Mouse (Mus musculus): Measurements from ENCODE around the gene Stx11. TPM values are rescaled to one million over a fixed set of nuclear protein-coding genes. Genes with fewer than 3 reads are reported as not detected.
A peak's percentile ranks its signal among the peaks of the same experiment; 100 is the strongest.

Stx11 gene
- total and polyA plus RNA-seq, 3 experiments, result 13.3 to 40.0 (median 28.4) TPM

DNA sequence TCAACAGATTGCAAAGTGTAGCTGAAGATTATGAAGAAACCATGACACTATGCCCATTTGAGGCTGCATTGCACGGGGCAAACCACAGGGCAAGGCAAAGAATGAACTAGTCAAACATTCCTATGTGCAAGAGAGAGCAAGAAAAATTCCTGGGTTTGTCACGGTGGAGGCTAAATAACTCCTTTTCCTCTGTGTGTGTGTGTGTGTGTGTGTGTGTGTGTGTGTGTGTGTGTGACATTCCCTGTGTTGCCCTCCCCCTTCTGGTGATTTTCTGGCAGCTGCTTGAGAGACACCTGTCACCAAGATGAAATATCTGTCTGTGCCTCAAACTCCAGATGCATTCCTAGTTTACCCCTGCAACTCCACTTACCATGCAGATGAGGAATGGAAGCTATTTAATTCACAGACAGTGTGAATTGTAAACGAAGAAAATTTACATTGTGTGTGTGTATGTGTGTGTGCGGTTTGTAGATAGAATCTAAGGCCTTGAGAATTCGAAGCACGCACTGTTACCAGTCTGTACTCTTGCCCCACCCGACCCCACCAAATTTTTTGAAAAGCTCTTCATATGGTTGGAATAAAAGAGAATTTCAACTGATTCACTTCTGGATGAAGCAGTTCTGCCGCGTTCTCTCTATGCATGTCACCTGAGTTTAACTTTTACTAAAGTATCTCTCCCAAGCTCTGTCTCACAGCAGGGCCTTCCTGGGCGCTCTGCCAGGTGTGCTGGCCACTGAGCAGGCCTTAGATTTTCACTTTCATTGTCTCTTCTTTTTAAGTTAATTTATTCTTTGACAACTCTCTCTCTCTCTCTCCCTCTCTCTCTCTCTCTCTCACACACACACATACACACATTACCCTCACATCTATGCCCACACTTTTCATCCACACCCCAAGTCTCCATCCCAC is 32.4 kb downstream of the Stx11 start:
- peaks cover 57% of the 10 kb centered on the region for H3K4me1 ChIP-seq (ENCODE audit: insufficient read depth, low read depth, low read length)
- no peak overlapping the region for H3K4me3 ChIP-seq (ENCODE audit: low read depth, low read length)
- H3K27me3 ChIP-seq (ENCODE audit: insufficient read depth, low read length), result no peaks in the 10 kb centered on the region
- no peaks in the 10 kb centered on the region for H3K36me3 ChIP-seq (replicated peaks)
- no peak for ATAC-seq (ENCODE audit: extremely low read depth, insufficient number of reproducible peaks, low FRiP score, poor library complexity, severe bottlenecking)
- TF ChIP-seq GATA2 (IDR thresholded peaks at IDR 0.05; ENCODE audit: borderline replicate concordance, low read depth, low read length) (no peak), GATA1 (IDR thresholded peaks at IDR 0.05; ENCODE audit: borderline replicate concordance, low read length) (no peak), TAL1 (conservative IDR thresholded peaks at IDR 0.05; ENCODE audit: low read depth, low read length) (no peak), POLR2AphosphoS5 (IDR thresholded peaks at IDR 0.05; ENCODE audit: insufficient replicate concordance, low read depth, low read length) (no peak), CTCF (IDR thresholded peaks at IDR 0.05; ENCODE audit: low read depth, low read length) (no peak)
- no peak for DNase-seq (ENCODE audit: low spot score)
- H3K9me3 ChIP-seq (replicated peaks), result no peaks in the 10 kb centered on the region

DNA sequence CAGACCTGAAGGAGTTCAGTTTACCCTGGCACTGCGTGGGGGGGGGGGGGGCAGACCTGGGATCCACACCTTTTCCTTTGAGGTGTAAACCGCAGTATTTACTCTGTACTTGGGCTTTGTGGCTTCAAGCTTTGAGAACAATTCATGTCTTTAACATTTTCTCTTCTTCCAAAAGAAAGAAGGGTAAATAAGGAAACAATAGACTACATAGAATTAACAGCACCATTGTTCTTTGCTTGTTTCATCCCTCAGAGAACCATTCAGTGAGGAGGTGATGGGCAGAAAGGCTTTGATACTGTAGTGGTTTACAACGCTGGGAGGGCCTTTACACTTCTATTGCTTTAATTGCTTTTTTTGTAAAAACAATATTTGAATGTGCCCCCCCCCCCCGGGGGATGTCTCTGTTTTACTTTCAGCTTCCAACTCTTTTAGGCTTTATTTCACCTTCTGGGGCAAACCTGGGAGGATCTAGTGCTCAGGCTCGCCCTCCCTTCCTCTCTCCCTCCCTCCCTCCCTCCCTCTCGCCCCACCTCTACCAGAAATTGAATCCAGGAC is 33.7 kb downstream of the Stx11 start:
- ATAC-seq (ENCODE audit: extremely low read depth, insufficient number of reproducible peaks, low FRiP score, poor library complexity, severe bottlenecking) (no peak), DNase-seq (ENCODE audit: low spot score) (no peak)
- H3K4me1 ChIP-seq (ENCODE audit: insufficient read depth, low read depth, low read length), result peaks cover 49% of the 10 kb centered on the region
- no peaks in the 10 kb centered on the region for H3K36me3 ChIP-seq (replicated peaks)
- H3K9me3 ChIP-seq (replicated peaks), result no peaks in the 10 kb centered on the region
- H3K27me3 ChIP-seq (ENCODE audit: insufficient read depth, low read length), result no peaks in the 10 kb centered on the region
- TF ChIP-seq TAL1 (conservative IDR thresholded peaks at IDR 0.05; ENCODE audit: low read depth, low read length), result no peak
- TF ChIP-seq POLR2AphosphoS5 (IDR thresholded peaks at IDR 0.05; ENCODE audit: insufficient replicate concordance, low read depth, low read length), result no peak
- H3K4me3 ChIP-seq (ENCODE audit: low read depth, low read length), result no peak overlapping the region

DNA sequence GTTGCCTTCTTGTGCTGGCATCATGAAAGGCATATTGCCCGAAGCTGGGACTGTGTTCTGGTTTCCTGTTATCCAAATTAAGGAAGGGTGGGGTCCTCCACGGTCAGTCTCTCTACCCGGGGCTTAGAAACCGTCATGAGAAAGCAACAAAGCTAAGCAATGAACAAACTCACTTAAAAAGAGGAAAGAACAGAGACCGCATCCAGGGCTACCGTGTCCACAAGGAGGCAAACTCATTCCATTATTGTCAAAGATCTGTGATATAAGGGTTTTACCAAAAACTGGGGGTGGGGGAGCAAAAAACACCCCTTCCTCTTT is 34.3 kb downstream of the Stx11 start:
- no peaks in the 10 kb centered on the region for H3K9me3 ChIP-seq (replicated peaks)
- H3K4me3 ChIP-seq (ENCODE audit: low read depth, low read length), result no peak overlapping the region
- no peaks in the 10 kb centered on the region for H3K36me3 ChIP-seq (replicated peaks)
- H3K4me1 ChIP-seq (ENCODE audit: insufficient read depth, low read depth, low read length), result peaks cover 47% of the 10 kb centered on the region
- TF ChIP-seq TAL1 (conservative IDR thresholded peaks at IDR 0.05; ENCODE audit: low read depth, low read length) (no peak), POLR2AphosphoS5 (IDR thresholded peaks at IDR 0.05; ENCODE audit: insufficient replicate concordance, low read depth, low read length) (no peak)
- no peaks in the 10 kb centered on the region for H3K27me3 ChIP-seq (ENCODE audit: insufficient read depth, low read length)
- ATAC-seq (ENCODE audit: extremely low read depth, insufficient number of reproducible peaks, low FRiP score, poor library complexity, severe bottlenecking), result no peak
- DNase-seq (ENCODE audit: low spot score), result peak; percentile 15

DNA sequence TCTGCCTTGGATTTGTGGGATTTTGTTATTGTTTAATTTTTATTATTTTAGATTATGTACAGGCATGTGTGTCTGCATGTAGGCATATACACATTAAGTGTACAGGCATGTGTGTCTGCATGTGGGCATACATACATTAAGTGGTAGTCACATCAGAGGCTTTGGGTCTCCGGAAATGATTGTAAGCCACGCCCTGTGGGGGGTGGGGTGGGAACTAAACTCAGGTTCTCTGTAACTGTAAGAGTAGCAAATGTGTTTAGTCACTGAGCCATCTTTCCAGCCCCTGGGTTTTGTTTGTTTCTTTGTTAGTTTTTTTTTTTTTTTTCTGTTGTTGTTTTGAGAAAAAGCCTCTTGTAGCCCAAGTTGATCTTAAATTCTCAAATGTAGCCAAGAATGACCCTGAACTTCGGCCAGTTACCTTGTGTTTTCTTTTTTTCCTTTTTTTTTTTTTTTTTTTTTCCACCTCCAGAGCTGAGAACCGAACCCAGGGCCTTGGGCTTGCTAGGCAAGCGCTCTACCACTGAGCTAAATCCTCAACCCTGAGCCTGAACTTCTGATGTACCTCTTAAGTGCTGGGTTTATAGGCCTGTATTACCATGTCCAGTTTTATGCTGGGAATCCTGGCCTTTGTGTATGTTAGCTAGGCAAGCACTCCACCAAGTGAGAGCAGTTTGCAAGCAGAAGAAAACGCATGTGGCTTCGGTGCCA is 34.8 kb downstream of the Stx11 start:
- no peaks in the 10 kb centered on the region for H3K9me3 ChIP-seq (replicated peaks)
- H3K36me3 ChIP-seq (replicated peaks), result no peaks in the 10 kb centered on the region
- peaks cover 47% of the 10 kb centered on the region for H3K4me1 ChIP-seq (ENCODE audit: insufficient read depth, low read depth, low read length)
- ATAC-seq (ENCODE audit: extremely low read depth, insufficient number of reproducible peaks, low FRiP score, poor library complexity, severe bottlenecking) (peak; percentile 34; the same call in 1 of the 2 replicates), DNase-seq (ENCODE audit: low spot score) (no peak)
- no peak overlapping the region for H3K4me3 ChIP-seq (ENCODE audit: low read depth, low read length)
- TF ChIP-seq GATA1 (IDR thresholded peaks at IDR 0.05; ENCODE audit: borderline replicate concordance, low read length) (no peak), CTCF (IDR thresholded peaks at IDR 0.05; ENCODE audit: low read depth, low read length) (no peak), TAL1 (conservative IDR thresholded peaks at IDR 0.05; ENCODE audit: low read depth, low read length) (no peak)
- H3K27me3 ChIP-seq (ENCODE audit: insufficient read depth, low read length), result no peaks in the 10 kb centered on the region

DNA sequence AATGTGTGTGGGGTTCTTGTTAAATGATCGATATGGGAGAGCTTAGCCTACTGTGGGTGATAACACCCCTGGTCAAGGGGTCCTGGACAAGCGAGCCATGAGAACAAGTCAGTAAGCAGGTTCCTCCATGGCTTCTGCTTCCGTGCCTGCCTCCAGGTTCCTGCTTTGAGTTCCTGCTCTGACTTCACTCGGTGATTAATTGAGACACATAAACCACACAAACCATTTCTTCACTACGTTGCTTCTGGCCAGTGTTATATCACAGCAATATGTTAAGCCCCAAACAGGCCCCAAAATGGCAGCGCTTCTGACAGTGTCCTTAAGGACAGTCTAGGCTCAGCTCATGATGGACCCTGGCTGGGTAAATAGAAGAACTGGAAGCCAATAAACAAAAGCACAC is 35.9 kb downstream of the Stx11 start:
- TF ChIP-seq CTCF (IDR thresholded peaks at IDR 0.05; ENCODE audit: low read depth, low read length), result no peak
- TF ChIP-seq GATA2 (IDR thresholded peaks at IDR 0.05; ENCODE audit: borderline replicate concordance, low read depth, low read length), result no peak
- no peak for TF ChIP-seq POLR2AphosphoS5 (IDR thresholded peaks at IDR 0.05; ENCODE audit: insufficient replicate concordance, low read depth, low read length)
- TF ChIP-seq GATA1 (IDR thresholded peaks at IDR 0.05; ENCODE audit: borderline replicate concordance, low read length), result no peak
- TF ChIP-seq TAL1 (conservative IDR thresholded peaks at IDR 0.05; ENCODE audit: low read depth, low read length), result no peak
- DNase-seq (ENCODE audit: low spot score), result no peak
- peaks cover 53% of the 10 kb centered on the region for H3K4me1 ChIP-seq (ENCODE audit: insufficient read depth, low read depth, low read length)
- no peaks in the 10 kb centered on the region for H3K27me3 ChIP-seq (ENCODE audit: insufficient read depth, low read length)
- no peaks in the 10 kb centered on the region for H3K9me3 ChIP-seq (replicated peaks)
- no peak overlapping the region for H3K4me3 ChIP-seq (ENCODE audit: low read depth, low read length)
- H3K36me3 ChIP-seq (replicated peaks), result no peaks in the 10 kb centered on the region
- no peak for ATAC-seq (ENCODE audit: extremely low read depth, insufficient number of reproducible peaks, low FRiP score, poor library complexity, severe bottlenecking)

DNA sequence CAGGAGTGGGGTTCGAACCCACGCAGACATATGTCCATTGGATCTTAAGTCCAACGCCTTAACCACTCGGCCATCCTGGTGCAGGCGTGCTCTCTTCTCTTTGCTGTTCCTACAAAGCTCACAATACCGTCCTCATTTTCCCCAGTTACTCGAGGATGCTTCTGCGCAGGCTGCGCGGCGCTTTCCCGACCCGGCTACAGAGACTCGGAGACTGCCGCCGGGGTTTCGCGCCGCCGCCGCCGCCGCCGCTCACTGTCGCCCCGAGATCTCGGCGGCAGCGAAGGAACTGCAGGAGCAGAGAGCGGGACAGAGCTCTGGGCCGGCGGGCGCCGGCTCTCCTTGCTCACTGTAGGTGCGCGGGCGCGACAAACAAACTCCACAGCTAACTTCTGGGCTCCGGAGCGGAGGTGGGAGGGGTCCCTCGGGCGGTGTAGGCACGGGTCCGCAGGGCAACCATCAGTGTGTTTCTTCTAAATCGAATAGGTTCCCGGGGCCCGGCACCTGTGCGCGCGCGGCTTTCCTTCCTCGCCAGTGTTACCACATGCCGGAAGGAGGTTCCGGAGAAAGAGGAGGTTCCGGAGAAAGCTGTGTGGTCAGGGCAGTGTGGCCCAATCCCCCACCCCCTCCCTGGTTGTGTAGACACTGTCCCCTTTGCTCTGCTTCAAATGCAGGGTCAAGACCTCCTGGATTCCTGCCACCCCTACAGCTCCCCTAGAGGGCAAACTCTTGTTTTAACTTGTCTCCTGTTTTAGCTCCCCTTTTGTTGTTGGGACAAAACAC is 41.3 kb downstream of the Stx11 start:
- DNase-seq (ENCODE audit: low spot score) (peak; percentile 79), ATAC-seq (ENCODE audit: extremely low read depth, insufficient number of reproducible peaks, low FRiP score, poor library complexity, severe bottlenecking) (peak; percentile 69)
- Histone ChIP-seq H3K4me3 (ENCODE audit: low read depth, low read length) (peak overlapping the region; percentile 79), H3K27me3 (ENCODE audit: insufficient read depth, low read length) (no peaks in the 10 kb centered on the region), H3K36me3 (replicated peaks) (peaks cover 2% of the 10 kb centered on the region), H3K4me1 (ENCODE audit: insufficient read depth, low read depth, low read length) (peaks cover 25% of the 10 kb centered on the region), H3K9me3 (replicated peaks) (no peaks in the 10 kb centered on the region)
- TF ChIP-seq TAL1 (conservative IDR thresholded peaks at IDR 0.05; ENCODE audit: low read depth, low read length) (no peak), GATA2 (IDR thresholded peaks at IDR 0.05; ENCODE audit: borderline replicate concordance, low read depth, low read length) (no peak), POLR2AphosphoS5 (IDR thresholded peaks at IDR 0.05; ENCODE audit: insufficient replicate concordance, low read depth, low read length) (no peak), GATA1 (IDR thresholded peaks at IDR 0.05; ENCODE audit: borderline replicate concordance, low read length) (no peak), CTCF (IDR thresholded peaks at IDR 0.05; ENCODE audit: low read depth, low read length) (peak; percentile 30; the same call in 1 of the 2 replicates)

Measured in G1E (cell line).